Mouse (Mus musculus) urinary bladder, postnatal 4 days (tissue): Measurements from ENCODE around the gene Asb4.

Source experiments
- DNase-seq, 2 experiments: peaks; one replicate each; pipeline ENCODE4 v3.0.0; 2021 to 2022; ENCODE audit warnings: low spot score in 2 of 2

Gene Asb4

DNA sequence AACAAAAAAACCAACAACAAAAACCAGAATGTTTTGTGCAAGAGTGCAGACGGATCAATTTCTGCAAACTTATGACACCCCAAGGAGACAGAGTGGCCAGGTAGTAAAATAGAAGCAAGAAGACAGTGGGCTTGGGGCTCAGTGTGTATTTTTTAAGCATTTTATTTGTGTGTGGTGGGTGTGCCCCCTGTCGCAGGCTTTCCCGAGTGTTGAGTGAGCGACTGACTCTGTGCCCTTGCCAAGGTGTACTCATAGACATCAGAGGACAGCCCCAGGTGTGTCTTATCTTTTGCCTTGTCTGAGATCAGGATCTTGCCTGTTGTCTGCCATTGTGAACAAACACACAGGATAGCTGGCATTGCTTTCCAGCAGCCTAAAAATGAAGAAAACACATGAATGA is 63.8 kb downstream of the Asb4 start:
- DNase-seq = no peak

GRCm38 (mm10) chr6:5447546-5447945 is 64.4 kb downstream of the Asb4 start:
- DNase-seq = no peak

DNA sequence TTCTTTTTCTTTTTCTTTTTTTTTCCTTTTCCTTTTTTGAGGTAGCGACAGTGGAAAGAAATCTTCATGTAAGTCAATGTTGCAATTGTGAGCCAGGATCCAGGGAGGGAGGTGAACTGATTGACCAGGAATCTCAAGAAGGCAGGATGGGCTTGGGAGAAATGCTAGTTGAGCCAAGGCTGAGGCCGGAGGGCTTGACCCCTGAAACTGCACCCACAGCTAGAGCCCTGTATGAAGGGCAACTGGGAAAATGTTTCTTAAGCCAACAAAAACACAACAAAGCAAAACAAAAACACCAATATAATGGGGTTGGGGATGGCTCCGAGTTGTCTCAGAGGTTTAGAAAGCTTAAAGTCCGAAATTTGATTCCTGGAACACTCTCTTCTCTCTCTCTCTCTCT is 65.2 kb downstream of the Asb4 start:
- no peak for DNase-seq

GRCm38 (mm10) chr6:5449878-5450277 is 66.7 kb downstream of the Asb4 start:
- DNase-seq = no peak

GRCm38 (mm10) chr6:5455836-5456235 is 72.7 kb downstream of the Asb4 start:
- DNase-seq = no peak

GRCm38 (mm10) chr6:5470480-5471318 is 87.5 kb downstream of the Asb4 start:
- DNase-seq = no peak

DNA sequence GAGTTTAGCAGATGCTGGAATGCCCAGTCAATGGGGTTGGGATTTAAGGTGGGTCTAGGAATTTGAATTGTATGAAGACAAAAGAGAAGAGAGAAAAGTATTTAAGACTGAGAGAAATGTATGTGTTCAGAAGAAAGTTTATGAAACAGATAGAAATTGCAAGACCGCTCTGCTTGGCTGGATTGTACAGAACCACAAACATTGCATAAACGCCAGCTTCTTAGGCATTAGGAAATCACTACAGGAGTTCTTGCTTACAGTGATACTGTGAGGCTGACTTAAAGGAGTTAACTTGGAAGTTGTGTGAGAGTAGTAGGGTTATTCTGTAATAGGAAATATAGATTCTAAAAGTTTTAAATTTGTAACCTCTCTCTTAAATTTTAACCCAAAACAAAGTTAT is 89.5 kb downstream of the Asb4 start:
- DNase-seq = no peak

- DNase-seq = no peak
Observed at GRCm38 (mm10) chr6:5474021-5474420, 90.8 kb downstream of the Asb4 start.

DNA sequence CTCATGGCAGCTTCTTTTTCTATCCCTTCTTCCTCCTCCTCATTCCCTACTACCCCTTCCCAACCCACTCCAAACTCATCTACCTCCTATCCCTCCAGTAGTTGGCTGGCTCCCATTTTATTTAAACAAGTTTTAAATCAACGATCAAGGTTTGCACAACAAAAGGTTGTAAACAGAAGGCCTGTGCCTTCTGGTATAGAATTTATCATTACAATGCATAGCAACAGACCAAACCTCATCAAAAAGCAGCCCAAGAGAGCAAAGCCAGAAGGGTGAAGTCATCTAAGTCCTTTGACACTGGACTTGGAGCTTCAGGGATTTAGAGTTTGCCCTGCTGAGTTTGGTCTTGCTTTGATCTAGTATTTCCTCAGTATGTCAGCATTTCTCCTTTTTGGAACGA is 97.9 kb downstream of the Asb4 start:
- no peak for DNase-seq

- DNase-seq = no peak
Observed at GRCm38 (mm10) chr6:5482270-5482783, 99.1 kb downstream of the Asb4 start.
